Mouse (Mus musculus) limb, embryonic 13.5 days (tissue): ENCODE measurements around the gene Phlda2. TPM values are rescaled to one million over a fixed set of nuclear protein-coding genes. Genes with fewer than 3 reads are reported as not detected.

Source experiments
- ATAC-seq: fragments of 200-750 bp; cut with Nextera tagmentation; 2 replicates; pipeline ENCODE4 v1.8.0; 2017; ENCODE audit warnings: low read depth, moderate number of reproducible peaks, moderate TSS enrichment; ENCODE audit not compliant: low FRiP score
- H3K27ac ChIP-seq: fragments of 300-500 bp; sonication (generic); 2 replicates; pipeline ENCODE4 v1.5.1; 2015; ENCODE audit warnings: inconsistent platforms, mild to moderate bottlenecking, moderate library complexity
- H3K27me3 ChIP-seq: fragments of 300-500 bp; sonication (generic); 2 replicates; pipeline ENCODE4 v1.6.1; 2015; ENCODE audit warnings: mild to moderate bottlenecking, inconsistent platforms
- H3K36me3 ChIP-seq: fragments of 300-500 bp; sonication (generic); 2 replicates; pipeline ENCODE4 v1.6.1; 2015; ENCODE audit warnings: inconsistent platforms, mild to moderate bottlenecking, moderate library complexity
- H3K4me1 ChIP-seq: fragments of 300-500 bp; sonication (generic); 2 replicates; pipeline ENCODE4 v1.6.1; 2015; ENCODE audit warnings: inconsistent platforms
- H3K4me2 ChIP-seq: fragments of 300-500 bp; sonication (generic); replicated peaks from 2 replicates; pipeline ENCODE4 v1.6.1; 2015; ENCODE audit warnings: inconsistent platforms, mild to moderate bottlenecking, moderate library complexity
- H3K4me3 ChIP-seq: fragments of 300-500 bp; sonication (generic); 2 replicates; pipeline ENCODE4 v1.5.1; 2015; ENCODE audit warnings: moderate library complexity, mild to moderate bottlenecking, inconsistent platforms
- H3K9ac ChIP-seq: fragments of 300-500 bp; sonication (generic); 2 replicates; pipeline ENCODE4 v1.6.1; 2015; ENCODE audit warnings: mild to moderate bottlenecking, inconsistent platforms
- H3K9me3 ChIP-seq: fragments of 300-500 bp; sonication (generic); 2 replicates; pipeline ENCODE4 v1.6.1; 2016; ENCODE audit warnings: inconsistent platforms
- WGBS: fragments of 180-500 bp; shearing (Covaris S2); methylation state at CpG from one replicate; pipeline ENCODE4 v1.1.7; 2015; 5-methylcytosine and 5-hydroxymethylcytosine counted together
- polyA plus RNA-seq: library from polyadenylated mRNA; unstranded; fragments of >200 nt; fragmentation: Nextera tagmentation; extraction: Ambion mirVana; gene quantifications from 2 replicates; pipeline ENCODE4 v1.2.1, GENCODE M21; 2015

Phlda2 gene
- polyA plus RNA-seq, 1 experiment from 2014 or later, result 23.2 TPM

DNA sequence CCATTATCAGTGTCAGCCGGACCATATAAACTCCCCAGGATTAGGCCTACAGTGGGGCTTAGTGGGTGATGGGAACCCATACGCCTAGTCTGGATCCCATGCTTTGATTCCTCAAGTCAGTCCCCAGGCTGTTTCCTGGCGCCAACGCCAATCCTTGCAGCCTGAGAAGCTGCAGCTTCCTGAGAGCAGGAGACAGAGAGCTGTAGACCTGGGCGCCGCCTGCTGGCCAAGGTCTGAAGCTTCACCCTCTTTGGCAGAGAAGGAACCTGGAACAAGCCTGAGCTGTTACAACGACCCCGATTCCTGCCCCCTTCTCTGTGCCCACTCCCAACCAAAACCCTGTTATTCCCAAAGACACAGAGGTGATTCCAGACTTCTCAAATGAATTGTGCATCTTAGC, 33.0 kb downstream of the Phlda2 start:
- Histone ChIP-seq H3K27ac (no peak overlapping the region), H3K27me3 (no peaks in the 10 kb centered on the region; the same call in 1 of the 2 replicates), H3K4me1 (peaks cover 39% of the 10 kb centered on the region), H3K4me3 (no peak overlapping the region), H3K36me3 (no peaks in the 10 kb centered on the region), H3K9ac (no peak overlapping the region), H3K4me2 (no peak overlapping the region), H3K9me3 (no peaks in the 10 kb centered on the region)
- ATAC-seq, result 0 out of 2 replicates have a peak, but pooled peaks have one; percentile 18
- 14% methylated on average over 8 of the region's 8 CpGs for WGBS

- Histone ChIP-seq H3K9me3 (no peaks in the 10 kb centered on the region), H3K4me1 (peaks cover 53% of the 10 kb centered on the region), H3K9ac (no peak overlapping the region), H3K27ac (no peak overlapping the region), H3K4me2 (no peak overlapping the region), H3K36me3 (no peaks in the 10 kb centered on the region), H3K4me3 (no peak overlapping the region), H3K27me3 (no peaks in the 10 kb centered on the region; the same call in 1 of the 2 replicates)
- no peak for ATAC-seq
- 5% methylated on average over 6 of the region's 6 CpGs for WGBS
Measured at GRCm38 (mm10) chr7:143467714-143468113, 35.2 kb downstream of the Phlda2 start.

DNA sequence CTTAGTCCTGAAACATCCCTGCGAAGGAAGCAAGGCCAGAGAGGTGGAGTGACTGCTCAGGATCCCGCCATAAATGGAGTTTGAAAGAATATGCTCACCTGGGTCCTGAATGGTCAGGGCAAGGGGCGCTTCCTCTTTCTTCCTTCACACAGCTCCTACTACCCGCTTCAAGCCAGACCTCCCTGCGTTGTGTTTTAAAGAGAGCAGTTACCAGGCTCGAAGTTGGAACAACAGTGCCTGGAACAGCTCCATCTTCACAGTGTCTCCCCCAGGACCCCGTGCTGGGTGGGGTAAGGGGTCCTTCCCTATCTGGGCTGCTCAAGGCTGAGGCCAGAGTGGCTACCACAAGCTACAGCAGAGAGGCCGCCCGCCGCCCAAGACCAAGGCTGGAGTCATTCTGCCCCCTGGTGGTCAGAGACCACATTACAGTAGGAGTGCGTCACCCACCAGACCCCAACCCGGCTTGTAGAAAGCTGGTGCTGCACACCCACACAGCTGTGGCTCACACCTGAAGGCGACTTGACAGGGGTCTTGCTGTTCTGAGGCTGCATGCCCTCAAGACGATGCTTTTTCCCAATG, 36.8 kb downstream of the Phlda2 start:
- H3K4me3 ChIP-seq, result no peak overlapping the region
- H3K9me3 ChIP-seq, result 0 out of 2 replicates have a peak, but pooled peaks cover 3% of the 10 kb centered on the region
- H3K27ac ChIP-seq, result peak overlapping the region; percentile 90; the same call in 1 of the 2 replicates
- peak overlapping the region; percentile 61 for H3K4me2 ChIP-seq
- no peaks in the 10 kb centered on the region for H3K36me3 ChIP-seq
- WGBS, result 36% methylated on average over 14 of the region's 14 CpGs
- no peaks in the 10 kb centered on the region; the same call in 1 of the 2 replicates for H3K27me3 ChIP-seq
- peaks cover 66% of the 10 kb centered on the region for H3K4me1 ChIP-seq
- peak; percentile 37 for ATAC-seq
- H3K9ac ChIP-seq, result peak overlapping the region; percentile 27; the same call in 1 of the 2 replicates

DNA sequence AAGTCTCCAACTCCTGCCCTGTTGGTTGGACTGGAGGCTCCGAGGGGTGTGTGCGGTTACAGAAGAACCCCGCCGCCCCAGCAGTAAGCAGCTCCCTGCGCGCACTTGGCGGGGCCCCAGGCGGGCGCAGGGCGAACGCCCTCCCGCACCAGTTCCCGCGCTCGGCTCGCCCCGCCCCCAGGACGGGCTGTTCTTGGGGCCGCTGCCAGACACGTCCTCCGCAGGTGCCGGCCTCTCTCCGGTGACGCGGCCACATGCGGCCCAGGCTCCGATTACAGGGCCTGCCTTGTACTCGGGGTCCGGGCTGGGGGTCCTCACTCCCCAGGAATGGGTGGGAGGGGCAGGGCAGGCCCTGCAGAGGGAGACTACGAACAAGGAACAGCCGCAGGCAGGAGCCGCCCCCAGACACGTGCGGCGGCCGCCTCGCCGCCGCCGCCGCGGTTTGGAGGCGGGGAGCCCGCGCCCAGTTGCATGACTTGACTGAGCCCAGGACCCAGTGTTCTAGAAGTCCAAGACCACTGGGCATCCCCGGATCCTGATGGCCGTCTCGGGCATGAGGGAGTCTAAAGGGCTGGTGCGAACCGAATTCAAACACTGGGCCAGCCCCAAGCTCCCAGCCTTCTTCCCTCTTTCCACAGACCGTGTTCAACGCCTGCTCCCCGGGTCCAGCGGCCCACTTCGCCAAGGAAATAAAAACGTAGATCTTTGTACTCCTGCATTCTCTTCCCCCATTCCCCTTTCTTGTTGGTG, 38.0 kb downstream of the Phlda2 start:
- WGBS, result 25% methylated on average over 56 of the region's 56 CpGs
- peak overlapping the region; percentile 32 for H3K4me3 ChIP-seq
- peaks cover 15% of the 10 kb centered on the region for H3K9me3 ChIP-seq
- H3K9ac ChIP-seq, result peak overlapping the region; percentile 54
- no peaks in the 10 kb centered on the region; the same call in 1 of the 2 replicates for H3K27me3 ChIP-seq
- H3K27ac ChIP-seq, result peak overlapping the region; percentile 90
- ATAC-seq, result peak; percentile 64
- peaks cover 66% of the 10 kb centered on the region for H3K4me1 ChIP-seq
- H3K4me2 ChIP-seq, result peak overlapping the region; percentile 61
- no peaks in the 10 kb centered on the region for H3K36me3 ChIP-seq

DNA sequence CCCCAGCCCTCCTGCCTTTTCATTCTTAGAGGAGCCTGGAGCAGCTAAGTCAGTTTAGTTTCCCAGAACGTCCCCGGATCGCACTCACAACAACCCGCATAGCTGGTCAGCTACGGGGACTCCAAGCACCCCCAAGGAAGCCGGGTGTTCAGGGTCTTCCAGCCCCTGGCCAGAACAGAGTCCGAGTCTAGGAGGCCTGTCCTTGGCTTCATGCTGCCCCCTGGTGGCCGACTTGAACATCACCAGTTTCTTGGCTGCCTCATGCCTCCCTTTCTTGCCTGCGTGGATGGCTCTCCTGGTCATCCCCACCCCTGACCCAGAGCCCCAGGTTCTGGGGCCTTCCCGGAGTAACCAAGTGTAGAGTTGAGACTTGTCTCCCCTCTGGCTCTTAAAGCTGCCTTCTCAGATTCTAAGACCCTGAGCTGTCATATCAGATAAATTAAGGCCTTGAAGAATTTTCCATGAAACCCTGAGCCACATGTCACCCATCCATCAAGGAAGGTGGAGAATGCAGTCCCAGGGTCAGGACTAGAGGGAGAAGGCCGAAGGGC, 39.0 kb downstream of the Phlda2 start:
- H3K4me1 ChIP-seq, result peaks cover 61% of the 10 kb centered on the region
- 38% methylated on average over 11 of the region's 11 CpGs for WGBS
- H3K4me3 ChIP-seq, result no peak overlapping the region

DNA sequence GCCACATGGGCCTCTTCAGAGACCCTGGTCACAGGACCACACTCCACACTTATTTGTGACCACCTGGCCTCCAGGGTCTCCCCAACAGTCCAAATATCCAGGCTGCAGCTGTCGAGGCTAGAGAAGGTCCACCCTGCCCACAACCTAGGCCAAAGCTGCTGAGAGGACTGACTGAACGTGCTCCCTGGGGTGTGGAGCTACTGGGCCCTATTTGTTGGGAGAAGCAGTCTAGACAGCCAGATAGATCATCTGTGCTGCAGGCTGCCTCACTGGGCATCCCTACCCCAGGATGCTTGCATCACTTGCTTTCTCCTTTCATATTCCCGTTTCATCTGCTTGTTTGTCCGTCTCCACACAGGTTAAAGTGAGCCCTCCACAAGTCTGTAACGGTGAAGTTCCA, 40.4 kb downstream of the Phlda2 start:
- Histone ChIP-seq H3K9ac (no peak overlapping the region), H3K9me3 (peaks cover 28% of the 10 kb centered on the region), H3K4me3 (no peak overlapping the region), H3K36me3 (peaks cover 19% of the 10 kb centered on the region), H3K4me1 (peaks cover 54% of the 10 kb centered on the region), H3K4me2 (no peak overlapping the region), H3K27me3 (peaks cover 2% of the 10 kb centered on the region; the same call in 1 of the 2 replicates), H3K27ac (peak overlapping the region; percentile 44; the same call in 1 of the 2 replicates)
- 79% methylated on average over 5 of the region's 5 CpGs for WGBS
- no peak for ATAC-seq

More for the DNA sequence above, 39.0 kb downstream of the Phlda2 start:
- H3K4me2 ChIP-seq, result peak overlapping the region; percentile 40
- peaks cover 10% of the 10 kb centered on the region for H3K36me3 ChIP-seq
- no peak for ATAC-seq
- H3K9ac ChIP-seq, result peak overlapping the region; percentile 54; the same call in 1 of the 2 replicates
- H3K9me3 ChIP-seq, result peaks cover 25% of the 10 kb centered on the region
- peaks cover 2% of the 10 kb centered on the region for H3K27me3 ChIP-seq
- H3K27ac ChIP-seq, result peak overlapping the region; percentile 90

DNA sequence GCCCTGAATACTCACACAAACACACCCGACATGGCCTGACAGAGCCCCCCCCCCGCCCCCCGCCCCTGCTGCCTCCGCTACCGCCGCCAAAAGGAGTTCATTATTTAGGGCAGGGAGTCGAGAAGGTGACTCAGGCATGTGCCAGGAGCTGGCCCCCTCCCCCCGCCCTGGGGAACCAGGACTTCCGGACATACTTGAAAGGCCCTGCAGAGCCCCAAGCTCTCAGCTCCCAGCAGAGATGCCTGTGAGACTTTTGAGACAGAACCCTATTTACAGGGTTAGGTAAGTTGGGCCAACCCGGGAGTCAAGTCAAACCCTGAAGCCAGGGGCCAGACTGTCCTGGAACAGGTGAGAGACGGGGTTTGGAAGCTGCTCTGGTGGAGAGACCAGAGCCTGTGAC, 41.0 kb downstream of the Phlda2 start:
- WGBS, result 38% methylated on average over 11 of the region's 11 CpGs
- Histone ChIP-seq H3K27ac (peak overlapping the region; percentile 83), H3K4me2 (peak overlapping the region; percentile 57), H3K27me3 (peaks cover 2% of the 10 kb centered on the region; the same call in 1 of the 2 replicates), H3K4me1 (peaks cover 52% of the 10 kb centered on the region), H3K4me3 (0 out of 2 replicates have a peak overlapping the region, but pooled peaks have one; percentile 33), H3K36me3 (peaks cover 19% of the 10 kb centered on the region), H3K9me3 (peaks cover 28% of the 10 kb centered on the region), H3K9ac (no peak overlapping the region)
- ATAC-seq, result no peak

DNA sequence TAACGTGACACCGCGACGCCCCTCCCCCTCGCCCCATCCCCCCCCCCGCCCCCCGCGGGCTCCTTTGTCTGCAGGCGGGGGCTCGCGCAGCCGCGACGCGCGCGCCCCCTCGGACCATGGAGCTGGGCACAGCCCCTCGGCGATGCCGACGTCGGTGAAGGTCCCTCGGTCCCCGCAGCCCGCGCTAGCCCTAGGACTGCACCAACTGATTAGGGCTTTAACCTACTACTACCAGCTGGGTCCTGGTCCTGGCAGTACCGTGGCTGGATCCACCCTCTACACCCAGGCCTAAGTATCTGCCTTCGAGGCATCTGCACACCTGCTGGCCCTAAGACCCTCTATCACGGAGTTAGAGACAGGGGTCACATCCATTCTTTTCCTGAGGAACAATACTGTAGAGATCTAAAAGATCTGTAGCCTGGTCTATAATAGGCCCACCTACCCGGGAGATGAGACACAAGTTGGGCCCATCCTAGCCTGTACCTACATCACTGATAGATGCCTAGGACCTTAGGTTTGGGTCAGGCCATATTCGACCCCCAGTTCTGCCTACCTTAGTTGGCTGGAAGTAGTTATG, 41.6 kb downstream of the Phlda2 start:
- WGBS, result 34% methylated on average over 24 of the region's 32 CpGs
- H3K4me2 ChIP-seq, result peak overlapping the region; percentile 57
- H3K36me3 ChIP-seq, result peaks cover 19% of the 10 kb centered on the region
- peaks cover 2% of the 10 kb centered on the region; the same call in 1 of the 2 replicates for H3K27me3 ChIP-seq
- peak; percentile 4 for ATAC-seq
- H3K27ac ChIP-seq, result peak overlapping the region; percentile 83
- peak overlapping the region; percentile 33 for H3K4me3 ChIP-seq
- peaks cover 28% of the 10 kb centered on the region for H3K9me3 ChIP-seq
- peaks cover 49% of the 10 kb centered on the region for H3K4me1 ChIP-seq
- 0 out of 2 replicates have a peak overlapping the region, but pooled peaks have one; percentile 35 for H3K9ac ChIP-seq

DNA sequence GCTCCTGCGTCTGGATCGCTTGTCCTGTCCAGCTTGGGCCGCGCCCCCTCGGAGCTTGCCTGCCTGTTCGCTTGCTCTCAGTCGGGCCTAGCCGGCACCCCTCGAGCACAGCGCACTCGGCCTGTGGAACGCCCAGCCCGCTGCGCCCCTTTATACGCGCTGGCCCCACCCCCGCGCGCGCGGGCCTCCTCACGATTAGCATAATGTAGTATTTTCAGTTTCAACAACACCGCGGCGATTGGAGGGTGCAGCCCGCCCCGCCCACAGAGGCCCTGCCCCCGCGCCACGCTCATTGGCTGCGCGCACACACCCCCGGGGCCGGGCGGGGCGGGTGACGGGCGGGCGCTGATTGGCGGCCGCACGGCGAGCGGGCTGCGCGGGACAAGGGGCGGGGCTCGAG, 42.1 kb downstream of the Phlda2 start, which contains the start of gene Cdkn1c:
Gene Cdkn1c, minus strand, starts transcription at position 177 of the 400 bp plus-strand sequence.
- Histone ChIP-seq H3K9ac (peak within 1 kb of the TSS; percentile 89), H3K4me2 (peak within 1 kb of the TSS; percentile 66), H3K4me1 (peaks cover 44% of the 10 kb centered on the region), H3K4me3 (peak within 1 kb of the TSS; percentile 68), H3K9me3 (peaks cover 28% of the 10 kb centered on the region), H3K36me3 (peaks cover 19% of the 10 kb centered on the region), H3K27me3 (peaks cover 2% of the 10 kb centered on the region; the same call in 1 of the 2 replicates), H3K27ac (peak within 1 kb of the TSS; percentile 92)
- whole genome bisulfite sequencing, result 31% methylated on average over 46 of the region's 48 CpGs
- peak; percentile 88 for ATAC-seq

- peak overlapping the region; percentile 68 for H3K4me3 ChIP-seq
- H3K4me2 ChIP-seq, result peak overlapping the region; percentile 66
- H3K36me3 ChIP-seq, result peaks cover 19% of the 10 kb centered on the region
- H3K9me3 ChIP-seq, result peaks cover 28% of the 10 kb centered on the region
- peaks cover 2% of the 10 kb centered on the region; the same call in 1 of the 2 replicates for H3K27me3 ChIP-seq
- 37% methylated on average over 60 of the region's 60 CpGs for WGBS
- H3K9ac ChIP-seq, result peak overlapping the region; percentile 89
- peaks cover 38% of the 10 kb centered on the region for H3K4me1 ChIP-seq
- peak overlapping the region; percentile 92 for H3K27ac ChIP-seq
- no peak for ATAC-seq
Measured at GRCm38 (mm10) chr7:143460217-143460834, 42.6 kb downstream of the Phlda2 start.
